Mouse (Mus musculus): ENCODE measurements around the gene Rrp1b. TPM values are rescaled to one million over a fixed set of nuclear protein-coding genes. Genes with fewer than 3 reads are reported as not detected.
"Not testable (repeated sequence)": the region's sequence is repeated elsewhere in the genome, so short reads cannot be mapped to it uniquely, and the experiment has no call there.

The Rrp1b gene
- total and polyA plus RNA-seq, 3 experiments: 78.6 to 84.1 TPM; not detected in 1

DNA sequence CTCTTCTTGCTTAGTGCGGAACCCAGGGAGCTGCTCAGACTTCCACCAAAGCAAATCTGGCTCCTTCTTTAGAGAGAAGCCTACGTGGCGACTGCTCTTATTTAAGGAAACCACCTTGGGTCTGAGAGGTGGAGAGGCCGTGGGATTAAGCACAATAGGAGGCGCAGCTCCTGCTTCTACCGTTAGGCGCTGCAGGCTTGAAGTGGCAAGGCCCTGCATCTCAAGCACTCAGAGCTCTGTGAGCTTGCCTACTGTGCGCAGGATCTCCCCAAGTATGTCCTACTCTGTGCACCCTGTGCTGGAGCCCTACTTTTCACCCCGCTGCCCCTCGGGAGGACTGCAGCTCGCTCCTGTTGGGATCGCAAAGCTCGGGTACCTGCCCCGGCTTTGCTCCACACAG is 25.3 kb downstream of the Rrp1b start:
- H3K27me3 ChIP-seq (ENCODE audit: control insufficient read depth in 1 of 2, insufficient read depth in 2 of 2, low read length in 2 of 2): no peaks in the 10 kb centered on the region
- TF ChIP-seq EP300 (IDR thresholded peaks at IDR 0.05; ENCODE audit: low read depth in 1 of 2, low read length in 2 of 2) (no peak), HCFC1 (IDR thresholded peaks at IDR 0.05; ENCODE audit: low read depth, low read length) (no peak), SIN3A (IDR thresholded peaks at IDR 0.05; ENCODE audit: low read length) (no peak), ZKSCAN1 (IDR thresholded peaks at IDR 0.05; ENCODE audit: low read depth, low read length) (peak; percentile 93)
- H3K9me3 ChIP-seq (replicated peaks; ENCODE audit: insufficient read depth, low read length): no peaks in the 10 kb centered on the region
- DNase-seq (ENCODE audit: low read depth, low spot score): no peak
- no peaks in the 10 kb centered on the region for H3K36me3 ChIP-seq (ENCODE audit: control insufficient read depth in 1 of 2, insufficient read depth in 2 of 2, low read length in 2 of 2)
- H3K27ac ChIP-seq (ENCODE audit: control insufficient read depth, low read depth, low read length): no peak overlapping the region
- H3K9ac ChIP-seq (ENCODE audit: control insufficient read depth, low read depth, low read length, poor library complexity, severe bottlenecking): no peak overlapping the region
- H3K4me1 ChIP-seq (ENCODE audit: control insufficient read depth in 1 of 2, insufficient read depth in 2 of 2, low read length in 2 of 2): no peaks in the 10 kb centered on the region
- no peak overlapping the region for H3K4me3 ChIP-seq (ENCODE audit: control insufficient read depth in 1 of 2, insufficient read depth in 1 of 2, low read depth in 2 of 2, low read length in 2 of 2)
- H3K79me2 ChIP-seq (ENCODE audit: control insufficient read depth, insufficient read depth, low read length, poor library complexity): 0 out of 2 replicates have a peak, but pooled peaks cover 3% of the 10 kb centered on the region

DNA sequence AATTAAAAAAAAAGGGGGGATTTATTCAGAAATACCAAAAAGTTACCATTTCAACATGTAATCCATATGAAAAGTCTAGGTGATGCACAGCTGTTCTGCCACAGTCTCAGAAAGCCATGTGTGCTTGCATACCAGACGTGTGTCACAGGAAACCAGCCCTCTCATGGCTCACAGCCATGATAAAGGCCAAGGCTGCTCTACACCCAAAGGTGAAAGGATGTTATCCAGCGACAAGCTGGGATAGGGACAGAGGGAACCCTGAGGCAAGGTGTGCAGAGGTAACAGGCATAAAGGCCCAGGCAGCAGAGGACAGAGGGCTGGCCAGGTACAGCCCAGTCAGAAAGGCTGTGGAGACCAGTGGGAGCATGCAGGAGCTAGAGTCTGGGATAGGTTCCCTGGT is 27.8 kb downstream of the Rrp1b start:
- H3K36me3 ChIP-seq (ENCODE audit: control insufficient read depth in 1 of 2, insufficient read depth in 2 of 2, low read length in 2 of 2): no peaks in the 10 kb centered on the region
- H3K4me3 ChIP-seq (ENCODE audit: control insufficient read depth in 1 of 2, insufficient read depth in 1 of 2, low read depth in 2 of 2, low read length in 2 of 2): no peak overlapping the region
- no peaks in the 10 kb centered on the region for H3K27me3 ChIP-seq (ENCODE audit: control insufficient read depth in 1 of 2, insufficient read depth in 2 of 2, low read length in 2 of 2)
- DNase-seq (ENCODE audit: low read depth, low spot score): no peak
- no peaks in the 10 kb centered on the region for H3K79me2 ChIP-seq (ENCODE audit: control insufficient read depth, insufficient read depth, low read length, poor library complexity)
- no peak overlapping the region for H3K9ac ChIP-seq (ENCODE audit: control insufficient read depth, low read depth, low read length, poor library complexity, severe bottlenecking)
- TF ChIP-seq MAX (IDR thresholded peaks at IDR 0.05; ENCODE audit: low read length) (no peak), NELFE (IDR thresholded peaks at IDR 0.05; ENCODE audit: low read depth, low read length) (no peak), SMC3 (IDR thresholded peaks at IDR 0.05; ENCODE audit: low read depth, low read length) (no peak), GABPA (IDR thresholded peaks at IDR 0.05; ENCODE audit: low read depth, low read length) (no peak), ZC3H11A (IDR thresholded peaks at IDR 0.05; ENCODE audit: low read depth, low read length) (no peak), POLR2A (IDR thresholded peaks at IDR 0.05; ENCODE audit: control insufficient read depth in 1 of 2, insufficient read depth in 1 of 2, low read depth in 1 of 2, low read length in 2 of 2, poor library complexity in 1 of 2) (peak in 1 of 2 experiments; percentile 3; a peak in 1 of 4 replicates), CTCF (IDR thresholded peaks at IDR 0.05 in 2 of 3, conservative IDR thresholded peaks at IDR 0.05 in 1 of 3; ENCODE audit: control insufficient read depth in 1 of 3, insufficient read depth in 1 of 3, low read depth in 2 of 3, low read length in 3 of 3, poor library complexity in 1 of 3, severe bottlenecking in 1 of 3) (no peak), MEF2A (IDR thresholded peaks at IDR 0.05; ENCODE audit: extremely low read depth, insufficient replicate concordance, low read depth, low read length, poor library complexity, severe bottlenecking) (no peak), POLR2AphosphoS2 (IDR thresholded peaks at IDR 0.05; ENCODE audit: low read length) (peak; percentile 61), POLR2AphosphoS5 (IDR thresholded peaks at IDR 0.05; ENCODE audit: borderline replicate concordance, low read depth, low read length) (no peak)
- H3K9me3 ChIP-seq (replicated peaks; ENCODE audit: insufficient read depth, low read length): no peaks in the 10 kb centered on the region
- no peak overlapping the region for H3K27ac ChIP-seq (ENCODE audit: control insufficient read depth, low read depth, low read length)
- peaks cover 0 to 3% of the 10 kb centered on the region in 2 experiments; a peak in 1 of 4 replicates for H3K4me1 ChIP-seq (ENCODE audit: control insufficient read depth in 1 of 2, insufficient read depth in 2 of 2, low read length in 2 of 2)

DNA sequence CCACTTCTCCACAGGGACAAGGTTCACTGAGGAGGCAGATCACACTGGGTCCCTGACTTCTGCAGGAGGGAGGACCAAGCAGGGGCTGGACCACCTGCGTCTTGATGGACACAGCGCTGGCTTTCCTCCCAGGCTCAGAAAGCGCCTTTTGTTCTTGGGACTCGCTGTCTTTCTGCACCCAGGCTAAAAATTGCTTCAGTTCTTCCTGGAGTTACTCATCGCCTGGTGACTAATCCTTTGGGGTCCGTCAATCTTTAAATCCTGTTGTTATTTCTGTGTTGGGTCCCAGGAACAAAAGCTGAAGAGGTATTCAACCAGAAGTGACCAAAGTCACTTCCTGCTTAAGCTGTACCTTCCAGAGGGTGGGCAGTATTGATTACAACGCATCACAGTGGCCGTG is 28.9 kb downstream of the Rrp1b start:
- H3K79me2 ChIP-seq (ENCODE audit: control insufficient read depth, insufficient read depth, low read length, poor library complexity); H3K4me3 ChIP-seq (ENCODE audit: control insufficient read depth in 1 of 2, insufficient read depth in 1 of 2, low read depth in 2 of 2, low read length in 2 of 2); H3K9ac ChIP-seq (ENCODE audit: control insufficient read depth, low read depth, low read length, poor library complexity, severe bottlenecking); H3K27me3 ChIP-seq (ENCODE audit: control insufficient read depth in 1 of 2, insufficient read depth in 2 of 2, low read length in 2 of 2); H3K27ac ChIP-seq (ENCODE audit: control insufficient read depth, low read depth, low read length); H3K36me3 ChIP-seq (ENCODE audit: control insufficient read depth in 1 of 2, insufficient read depth in 2 of 2, low read length in 2 of 2); H3K9me3 ChIP-seq (replicated peaks; ENCODE audit: insufficient read depth, low read length); DNase-seq (ENCODE audit: low read depth, low spot score); H3K4me1 ChIP-seq (ENCODE audit: control insufficient read depth in 1 of 2, insufficient read depth in 2 of 2, low read length in 2 of 2): not testable (repeated sequence)
